Mouse (Mus musculus) midbrain, embryonic 10.5 days (tissue): Measurements from ENCODE around the gene Cbfa2t2. TPM values are rescaled to one million over a fixed set of nuclear protein-coding genes. Genes with fewer than 3 reads are reported as not detected.
A peak's percentile ranks its signal among the peaks of the same experiment; 100 is the strongest.

Experiments used
- DNase-seq: peaks from one replicate; pipeline ENCODE4 v3.0.0-alpha.2; 2017; ENCODE audit warnings: low spot score
- H3K27ac ChIP-seq: fragments of 300-500 bp; sonication (generic); replicated peaks from 2 replicates; pipeline ENCODE4 v1.5.1; 2016; ENCODE audit warnings: mild to moderate bottlenecking
- H3K27me3 ChIP-seq: fragments of 300-500 bp; sonication (generic); 2 replicates; pipeline ENCODE4 v1.6.1; 2016; ENCODE audit warnings: low read depth, mild to moderate bottlenecking; ENCODE audit not compliant: poor library complexity, severe bottlenecking
- H3K36me3 ChIP-seq: fragments of 300-500 bp; sonication (generic); 2 replicates; pipeline ENCODE4 v1.6.1; 2016; ENCODE audit warnings: mild to moderate bottlenecking, moderate library complexity
- H3K4me1 ChIP-seq: fragments of 300-500 bp; sonication (generic); 2 replicates; pipeline ENCODE4 v1.6.1; 2016
- H3K4me3 ChIP-seq: fragments of 300-500 bp; sonication (generic); 2 replicates; pipeline ENCODE4 v1.5.1; 2016; ENCODE audit warnings: mild to moderate bottlenecking, moderate library complexity
- H3K9me3 ChIP-seq: fragments of 300-500 bp; sonication (generic); replicated peaks from 2 replicates; pipeline ENCODE4 v1.6.1; 2016; ENCODE audit warnings: mild to moderate bottlenecking
- WGBS: fragments of 180-500 bp; shearing (Covaris S2); methylation state at CpG from one replicate; pipeline ENCODE4 v1.1.7; 2016; 5-methylcytosine and 5-hydroxymethylcytosine counted together
- polyA plus RNA-seq: library from polyadenylated mRNA; unstranded; fragments of >200 nt; fragmentation: Nextera tagmentation; extraction: Ambion mirVana; gene quantifications from 2 replicates; pipeline ENCODE4 v1.2.1, GENCODE M21; 2016

The Cbfa2t2 gene
- polyA plus RNA-seq, 1 experiment from 2014 or later = 67.4 TPM

- H3K36me3 ChIP-seq = peaks cover 11% of the 10 kb centered on the region; the same call in 1 of the 2 replicates
- H3K27me3 ChIP-seq = peaks cover 64% of the 10 kb centered on the region
- peaks cover 38% of the 10 kb centered on the region for H3K4me1 ChIP-seq
- H3K9me3 ChIP-seq = no peaks in the 10 kb centered on the region
- peak; percentile 32 for DNase-seq
- H3K27ac ChIP-seq = 0 out of 2 replicates have a peak overlapping the region, but pooled peaks have one; percentile 24
- peak overlapping the region; percentile 12; the same call in 1 of the 2 replicates for H3K4me3 ChIP-seq
- 30% methylated on average over 21 of the region's 21 CpGs for WGBS
Observed at GRCm38 (mm10) chr2:154551927-154552326, 115.6 kb downstream of the Cbfa2t2 start.

- peak; percentile 76 for DNase-seq
- Histone ChIP-seq H3K27ac (peak overlapping the region; percentile 64; the same call in 1 of the 2 replicates), H3K4me1 (peaks cover 44% of the 10 kb centered on the region), H3K27me3 (peaks cover 67% of the 10 kb centered on the region), H3K4me3 (peak overlapping the region; percentile 12), H3K9me3 (no peaks in the 10 kb centered on the region), H3K36me3 (peaks cover 11% of the 10 kb centered on the region; the same call in 1 of the 2 replicates)
- WGBS = 26% methylated on average over 27 of the region's 27 CpGs
Observed at GRCm38 (mm10) chr2:154552424-154552907, 116.2 kb downstream of the Cbfa2t2 start.

GRCm38 (mm10) chr2:154555235-154555634 lies 119.0 kb downstream of the Cbfa2t2 start:
- DNase-seq = no peak
- 87% methylated on average over 6 of the region's 6 CpGs for WGBS
- Histone ChIP-seq H3K27ac (no peak overlapping the region), H3K4me3 (no peak overlapping the region), H3K27me3 (peaks cover 53% of the 10 kb centered on the region), H3K36me3 (peaks cover 22% of the 10 kb centered on the region), H3K9me3 (no peaks in the 10 kb centered on the region), H3K4me1 (peaks cover 52% of the 10 kb centered on the region)

GRCm38 (mm10) chr2:154557184-154557832 lies 121.0 kb downstream of the Cbfa2t2 start:
- H3K4me3 ChIP-seq = no peak overlapping the region
- WGBS = 57% methylated on average over 5 of the region's 5 CpGs
- H3K9me3 ChIP-seq = no peaks in the 10 kb centered on the region
- no peak for DNase-seq
- H3K36me3 ChIP-seq = peaks cover 42% of the 10 kb centered on the region
- H3K27me3 ChIP-seq = peaks cover 32% of the 10 kb centered on the region
- H3K4me1 ChIP-seq = peaks cover 55% of the 10 kb centered on the region
- peak overlapping the region; percentile 72 for H3K27ac ChIP-seq

GRCm38 (mm10) chr2:154558264-154559039 lies 122.2 kb downstream of the Cbfa2t2 start, which contains the start of gene Necab3:
Gene Necab3, minus strand, starts transcription at chr2:154558890.
- H3K4me3 ChIP-seq = peak within 1 kb of the TSS; percentile 50
- H3K27me3 ChIP-seq = peaks cover 21% of the 10 kb centered on the region
- no peaks in the 10 kb centered on the region for H3K9me3 ChIP-seq
- peaks cover 54% of the 10 kb centered on the region for H3K36me3 ChIP-seq
- peaks cover 49% of the 10 kb centered on the region for H3K4me1 ChIP-seq
- H3K27ac ChIP-seq = peak within 1 kb of the TSS; percentile 79
- 6% methylated on average over 34 of the region's 34 CpGs for WGBS
- peak; percentile 63 for DNase-seq

GRCm38 (mm10) chr2:154563612-154564170 lies 127.4 kb downstream of the Cbfa2t2 start:
- Histone ChIP-seq H3K27me3 (no peaks in the 10 kb centered on the region), H3K4me3 (no peak overlapping the region), H3K4me1 (peaks cover 63% of the 10 kb centered on the region), H3K36me3 (peaks cover 79% of the 10 kb centered on the region), H3K27ac (0 out of 2 replicates have a peak overlapping the region, but pooled peaks have one; percentile 30), H3K9me3 (no peaks in the 10 kb centered on the region)
- WGBS = 92% methylated on average over 22 of the region's 22 CpGs
- no peak for DNase-seq

GRCm38 (mm10) chr2:154565562-154565961 lies 129.3 kb downstream of the Cbfa2t2 start:
- peaks cover 62% of the 10 kb centered on the region for H3K4me1 ChIP-seq
- 84% methylated on average over 3 of the region's 3 CpGs for WGBS
- H3K36me3 ChIP-seq = peaks cover 65% of the 10 kb centered on the region
- H3K27ac ChIP-seq = peak overlapping the region; percentile 52
- H3K27me3 ChIP-seq = no peaks in the 10 kb centered on the region
- H3K9me3 ChIP-seq = no peaks in the 10 kb centered on the region
- DNase-seq = no peak
- no peak overlapping the region for H3K4me3 ChIP-seq

- H3K4me3 ChIP-seq = peak overlapping the region; percentile 31
- 73% methylated on average over 8 of the region's 8 CpGs for WGBS
- peaks cover 54% of the 10 kb centered on the region for H3K36me3 ChIP-seq
- peaks cover 63% of the 10 kb centered on the region for H3K4me1 ChIP-seq
- H3K27me3 ChIP-seq = no peaks in the 10 kb centered on the region
- no peaks in the 10 kb centered on the region for H3K9me3 ChIP-seq
- peak overlapping the region; percentile 70; the same call in 1 of the 2 replicates for H3K27ac ChIP-seq
- DNase-seq = no peak
Observed at GRCm38 (mm10) chr2:154566641-154567040, 130.4 kb downstream of the Cbfa2t2 start.

GRCm38 (mm10) chr2:154567766-154568165 lies 131.5 kb downstream of the Cbfa2t2 start:
- DNase-seq = no peak
- Histone ChIP-seq H3K4me1 (peaks cover 63% of the 10 kb centered on the region), H3K36me3 (peaks cover 43% of the 10 kb centered on the region), H3K27ac (peak overlapping the region; percentile 98), H3K27me3 (0 out of 2 replicates have a peak, but pooled peaks cover 7% of the 10 kb centered on the region), H3K9me3 (no peaks in the 10 kb centered on the region), H3K4me3 (peak overlapping the region; percentile 87)
- WGBS = 77% methylated on average over 2 of the region's 2 CpGs

- Histone ChIP-seq H3K9me3 (no peaks in the 10 kb centered on the region), H3K36me3 (peaks cover 36% of the 10 kb centered on the region), H3K27me3 (0 out of 2 replicates have a peak, but pooled peaks cover 7% of the 10 kb centered on the region), H3K27ac (peak overlapping the region; percentile 98), H3K4me1 (peaks cover 63% of the 10 kb centered on the region), H3K4me3 (peak overlapping the region; percentile 87)
- WGBS = 14% methylated on average over 10 of the region's 10 CpGs
- peak; percentile 66 for DNase-seq
Observed at GRCm38 (mm10) chr2:154568329-154569070, 132.2 kb downstream of the Cbfa2t2 start.

GRCm38 (mm10) chr2:154569071-154569748 lies 132.9 kb downstream of the Cbfa2t2 start:
- peak; percentile 75 for DNase-seq
- H3K27me3 ChIP-seq = 0 out of 2 replicates have a peak, but pooled peaks cover 7% of the 10 kb centered on the region
- H3K9me3 ChIP-seq = no peaks in the 10 kb centered on the region
- under 1% methylated on average over 70 of the region's 70 CpGs for WGBS
- H3K27ac ChIP-seq = peak overlapping the region; percentile 98
- H3K4me1 ChIP-seq = peaks cover 64% of the 10 kb centered on the region
- H3K36me3 ChIP-seq = peaks cover 29% of the 10 kb centered on the region
- peak overlapping the region; percentile 87 for H3K4me3 ChIP-seq
